Mouse (Mus musculus) embryonic facial prominence, embryonic 15.5 days (tissue): Measurements from ENCODE around the gene Prdx5. TPM values are rescaled to one million over a fixed set of nuclear protein-coding genes. Genes with fewer than 3 reads are reported as not detected.

Experiments
- ATAC-seq: fragments of 200-750 bp; cut with Nextera tagmentation; 2 replicates; pipeline ENCODE4 v1.8.0; 2017; ENCODE audit warnings: low read depth, moderate TSS enrichment; ENCODE audit not compliant: insufficient number of reproducible peaks, low FRiP score, low TSS enrichment
- H3K27ac ChIP-seq: fragments of 300-500 bp; sonication (generic); replicated peaks from 2 replicates; pipeline ENCODE4 v1.5.1; 2015; ENCODE audit warnings: mild to moderate bottlenecking, inconsistent platforms
- H3K27me3 ChIP-seq: fragments of 300-500 bp; sonication (generic); 2 replicates; pipeline ENCODE4 v1.6.1; 2015; ENCODE audit warnings: inconsistent platforms
- H3K36me3 ChIP-seq: fragments of 300-500 bp; sonication (generic); 2 replicates; pipeline ENCODE4 v1.6.1; 2015; ENCODE audit warnings: mild to moderate bottlenecking, inconsistent platforms
- H3K4me1 ChIP-seq: fragments of 300-500 bp; sonication (generic); 2 replicates; pipeline ENCODE4 v1.6.1; 2015; ENCODE audit warnings: inconsistent platforms
- H3K4me2 ChIP-seq: fragments of 300-500 bp; sonication (generic); replicated peaks from 2 replicates; pipeline ENCODE4 v1.6.1; 2015; ENCODE audit warnings: mild to moderate bottlenecking, inconsistent platforms
- H3K4me3 ChIP-seq: fragments of 300-500 bp; sonication (generic); replicated peaks from 2 replicates; pipeline ENCODE4 v1.5.1; 2015; ENCODE audit warnings: mild to moderate bottlenecking, inconsistent platforms
- H3K9ac ChIP-seq: fragments of 300-500 bp; sonication (generic); 2 replicates; pipeline ENCODE4 v1.6.1; 2015; ENCODE audit warnings: inconsistent platforms
- H3K9me3 ChIP-seq: fragments of 300-500 bp; sonication (generic); replicated peaks from 2 replicates; pipeline ENCODE4 v1.6.1; 2016; ENCODE audit warnings: inconsistent platforms
- WGBS: fragments of 180-500 bp; shearing (Covaris S2); methylation state at CpG from one replicate; pipeline ENCODE4 v1.1.7; 2015; 5-methylcytosine and 5-hydroxymethylcytosine counted together
- polyA plus RNA-seq: library from polyadenylated mRNA; unstranded; fragments of >200 nt; fragmentation: Nextera tagmentation; extraction: Ambion mirVana; gene quantifications from 2 replicates; pipeline ENCODE4 v1.2.1, GENCODE M21; 2015

Gene Prdx5
- 321 and 330 TPM in 2 replicates for polyA plus RNA-seq

- peaks cover 26% of the 10 kb centered on the region for H3K4me1 ChIP-seq
- peaks cover 50% of the 10 kb centered on the region for H3K36me3 ChIP-seq
- H3K9me3 ChIP-seq = no peaks in the 10 kb centered on the region
- under 1% methylated on average over 65 of the region's 65 CpGs for WGBS
- H3K27ac ChIP-seq = peak within 1 kb of the TSS; percentile 99
- peak within 1 kb of the TSS; percentile 63 for H3K9ac ChIP-seq
- H3K27me3 ChIP-seq = no peaks in the 10 kb centered on the region
- peak within 1 kb of the TSS; percentile 66 for H3K4me3 ChIP-seq
- H3K4me2 ChIP-seq = peak within 1 kb of the TSS; percentile 70
- ATAC-seq = peak; percentile 94
Measured at GRCm38 (mm10) chr19:6909507-6910289, at the start of gene Prdx5, which contains the start of gene Trmt112. Gene Prdx5, minus strand, starts transcription at chr19:6910106. Gene Trmt112, plus strand, starts transcription at chr19:6909698.

- ATAC-seq = no peak
- Histone ChIP-seq H3K36me3 (peaks cover 78% of the 10 kb centered on the region), H3K4me1 (peaks cover 20% of the 10 kb centered on the region), H3K27ac (no peak overlapping the region), H3K27me3 (no peaks in the 10 kb centered on the region), H3K4me3 (no peak overlapping the region), H3K9ac (no peak overlapping the region), H3K9me3 (no peaks in the 10 kb centered on the region), H3K4me2 (no peak overlapping the region)
- WGBS = 72% methylated on average over 10 of the region's 10 CpGs
Measured at GRCm38 (mm10) chr19:6956461-6956860, 46.6 kb upstream of the Prdx5 start.

- Histone ChIP-seq H3K4me3 (no peak overlapping the region), H3K27ac (no peak overlapping the region)
- ATAC-seq = no peak
Measured at GRCm38 (mm10) chr19:6955424-6955823, 45.5 kb upstream of the Prdx5 start.

GRCm38 (mm10) chr19:6954046-6954445, 44.1 kb upstream of the Prdx5 start:
- no peaks in the 10 kb centered on the region for H3K9me3 ChIP-seq
- 54% methylated on average over 9 of the region's 9 CpGs for WGBS
- H3K4me1 ChIP-seq = peaks cover 34% of the 10 kb centered on the region
- H3K27me3 ChIP-seq = no peaks in the 10 kb centered on the region
- no peak overlapping the region for H3K4me3 ChIP-seq
- H3K4me2 ChIP-seq = no peak overlapping the region
- H3K27ac ChIP-seq = no peak overlapping the region
- no peak overlapping the region for H3K9ac ChIP-seq
- no peak for ATAC-seq
- peaks cover 58% of the 10 kb centered on the region for H3K36me3 ChIP-seq

More at GRCm38 (mm10) chr19:6955424-6955823, 45.5 kb upstream of the Prdx5 start:
- H3K9ac ChIP-seq = no peak overlapping the region
- no peaks in the 10 kb centered on the region for H3K27me3 ChIP-seq
- H3K9me3 ChIP-seq = no peaks in the 10 kb centered on the region
- no peak overlapping the region for H3K4me2 ChIP-seq
- peaks cover 22% of the 10 kb centered on the region for H3K4me1 ChIP-seq
- H3K36me3 ChIP-seq = peaks cover 69% of the 10 kb centered on the region
- WGBS = 87% methylated on average over 7 of the region's 7 CpGs

GRCm38 (mm10) chr19:6952712-6953037, 42.8 kb upstream of the Prdx5 start:
- H3K9me3 ChIP-seq = no peaks in the 10 kb centered on the region
- H3K4me2 ChIP-seq = peak overlapping the region; percentile 95
- H3K9ac ChIP-seq = peak overlapping the region; percentile 63; the same call in 1 of the 2 replicates
- no peak for ATAC-seq
- H3K27me3 ChIP-seq = no peaks in the 10 kb centered on the region
- peak overlapping the region; percentile 97 for H3K27ac ChIP-seq
- peaks cover 44% of the 10 kb centered on the region for H3K36me3 ChIP-seq
- 8% methylated on average over 3 of the region's 3 CpGs for WGBS
- H3K4me3 ChIP-seq = peak overlapping the region; percentile 58
- peaks cover 37% of the 10 kb centered on the region for H3K4me1 ChIP-seq

GRCm38 (mm10) chr19:6951994-6952711, 42.2 kb upstream of the Prdx5 start:
- Histone ChIP-seq H3K27ac (peak overlapping the region; percentile 97), H3K4me2 (peak overlapping the region; percentile 95), H3K4me3 (peak overlapping the region; percentile 58), H3K36me3 (peaks cover 39% of the 10 kb centered on the region), H3K9ac (peak overlapping the region; percentile 63), H3K27me3 (no peaks in the 10 kb centered on the region), H3K4me1 (peaks cover 38% of the 10 kb centered on the region), H3K9me3 (no peaks in the 10 kb centered on the region)
- 1% methylated on average over 31 of the region's 31 CpGs for WGBS
- ATAC-seq = no peak

- WGBS = under 1% methylated on average over 35 of the region's 35 CpGs
- ATAC-seq = peak; percentile 85
- peak overlapping the region; percentile 95 for H3K4me2 ChIP-seq
- H3K4me1 ChIP-seq = peaks cover 39% of the 10 kb centered on the region
- peak overlapping the region; percentile 97 for H3K27ac ChIP-seq
- no peaks in the 10 kb centered on the region for H3K9me3 ChIP-seq
- H3K9ac ChIP-seq = peak overlapping the region; percentile 68
- H3K27me3 ChIP-seq = no peaks in the 10 kb centered on the region
- H3K36me3 ChIP-seq = peaks cover 32% of the 10 kb centered on the region
- peak overlapping the region; percentile 58 for H3K4me3 ChIP-seq
Measured at GRCm38 (mm10) chr19:6951381-6951968, 41.6 kb upstream of the Prdx5 start.

- Histone ChIP-seq H3K36me3 (peaks cover 25% of the 10 kb centered on the region), H3K27ac (peak overlapping the region; percentile 97), H3K9ac (peak overlapping the region; percentile 68), H3K4me2 (peak overlapping the region; percentile 95), H3K4me3 (peak overlapping the region; percentile 58), H3K4me1 (peaks cover 39% of the 10 kb centered on the region), H3K9me3 (no peaks in the 10 kb centered on the region), H3K27me3 (no peaks in the 10 kb centered on the region)
- WGBS = under 1% methylated on average over 28 of the region's 28 CpGs
- peak; percentile 25; the same call in 1 of the 2 replicates for ATAC-seq
Measured at GRCm38 (mm10) chr19:6950613-6951153, 40.8 kb upstream of the Prdx5 start.

- H3K4me1 ChIP-seq = peaks cover 39% of the 10 kb centered on the region
- no peaks in the 10 kb centered on the region for H3K9me3 ChIP-seq
- ATAC-seq = no peak
- peak overlapping the region; percentile 97; the same call in 1 of the 2 replicates for H3K27ac ChIP-seq
- H3K4me2 ChIP-seq = peak overlapping the region; percentile 95
- no peaks in the 10 kb centered on the region for H3K27me3 ChIP-seq
- peak overlapping the region; percentile 58 for H3K4me3 ChIP-seq
- peaks cover 18% of the 10 kb centered on the region for H3K36me3 ChIP-seq
- 56% methylated on average over 5 of the region's 5 CpGs for WGBS
- H3K9ac ChIP-seq = no peak overlapping the region
Measured at GRCm38 (mm10) chr19:6949951-6950350, 40.0 kb upstream of the Prdx5 start.

GRCm38 (mm10) chr19:6949532-6949931, 39.6 kb upstream of the Prdx5 start:
- Histone ChIP-seq H3K4me2 (no peak overlapping the region), H3K4me1 (peaks cover 39% of the 10 kb centered on the region), H3K27me3 (no peaks in the 10 kb centered on the region), H3K9ac (no peak overlapping the region), H3K27ac (no peak overlapping the region), H3K36me3 (peaks cover 18% of the 10 kb centered on the region), H3K9me3 (no peaks in the 10 kb centered on the region), H3K4me3 (no peak overlapping the region)
- no peak for ATAC-seq
- 90% methylated on average over 5 of the region's 5 CpGs for WGBS

- no peak for ATAC-seq
- WGBS = 77% methylated on average over 4 of the region's 4 CpGs
Measured at GRCm38 (mm10) chr19:6948186-6948585, 38.3 kb upstream of the Prdx5 start.

More at GRCm38 (mm10) chr19:6948186-6948585, 38.3 kb upstream of the Prdx5 start:
- Histone ChIP-seq H3K27ac (0 out of 2 replicates have a peak overlapping the region, but pooled peaks have one; percentile 17), H3K9ac (no peak overlapping the region), H3K36me3 (0 out of 2 replicates have a peak, but pooled peaks cover 8% of the 10 kb centered on the region), H3K4me3 (no peak overlapping the region), H3K4me1 (peaks cover 32% of the 10 kb centered on the region), H3K27me3 (no peaks in the 10 kb centered on the region), H3K9me3 (no peaks in the 10 kb centered on the region), H3K4me2 (no peak overlapping the region)
